Mouse (Mus musculus) CD8-positive naive resting alpha-beta T cell, adult 57 days (primary cell): ENCODE data around the gene Sort1. TPM values are rescaled to one million over a fixed set of nuclear protein-coding genes. Genes with fewer than 3 reads are reported as not detected.

ENCODE experiments used
- total RNA-seq: library from RNA; stranded (reverse); gene quantifications from one replicate; pipeline ENCODE4 v1.2.4, GENCODE M21; 2023

Sort1 gene
- 0.95 TPM for total RNA-seq

GRCm38 (mm10) chr3:108283781-108284601 is at the start of gene Sort1:
TSS of gene Sort1 (plus strand) at chr3:108284082.

GRCm38 (mm10) chr3:108256719-108257637 is 26.9 kb upstream of the Sort1 start, which contains the start of gene Psma5:
TSS of gene Psma5 (plus strand) at chr3:108256926.

GRCm38 (mm10) chr3:108364270-108364995 is 80.6 kb downstream of the Sort1 start, which contains the start of gene Mybphl:
TSS of gene Mybphl (plus strand) at chr3:108364911.

GRCm38 (mm10) chr3:108383485-108384354 is 99.8 kb downstream of the Sort1 start, which contains the start of gene Psrc1:
TSS of gene Psrc1 (plus strand) at chr3:108383839.

Other genes starting within 250 kb of the Sort1 start
- gene Gstm4, start 239.2 kb upstream of the Sort1 start, total RNA-seq, result 2.9 TPM
- gene Ampd2, start 197.4 kb upstream of the Sort1 start, total RNA-seq, result 32.4 TPM
- gene Gnat2, start 191.3 kb upstream of the Sort1 start, total RNA-seq, result not detected
- 77.8 TPM for gene Gnai3, start 137.9 kb upstream of the Sort1 start, total RNA-seq
- not detected for gene Gpr61, start 129.2 kb upstream of the Sort1 start, total RNA-seq
- 3.4 TPM for gene Amigo1, start 97.7 kb upstream of the Sort1 start, total RNA-seq
- gene Cyb561d1, start 82.9 kb upstream of the Sort1 start, total RNA-seq, result 25.2 TPM
- gene Atxn7l2, start 73.1 kb upstream of the Sort1 start, total RNA-seq, result 38.6 TPM
- not detected for gene Sypl2, start 57.4 kb upstream of the Sort1 start, total RNA-seq
- 36.6 TPM for gene Psma5, start 27.2 kb upstream of the Sort1 start, total RNA-seq
- not detected for gene Mybphl, start 80.8 kb downstream of the Sort1 start, total RNA-seq
- gene Psrc1, start 99.8 kb downstream of the Sort1 start, total RNA-seq, result 0.40 TPM
- 7.8 TPM for gene Celsr2, start 131.5 kb downstream of the Sort1 start, total RNA-seq
- gene Sars, start 161.1 kb downstream of the Sort1 start, total RNA-seq, result 143 TPM